Mouse (Mus musculus): ENCODE results near the gene Rhbdl3.

Rhbdl3 gene

GRCm38 (mm10) chr11:80386790-80387189 lies 86.1 kb downstream of the Rhbdl3 start:
- no peak for DNase-seq

- no peak for DNase-seq
These were observed 89.2 kb downstream of the Rhbdl3 start for GRCm38 (mm10) chr11:80389885-80390284.

DNA sequence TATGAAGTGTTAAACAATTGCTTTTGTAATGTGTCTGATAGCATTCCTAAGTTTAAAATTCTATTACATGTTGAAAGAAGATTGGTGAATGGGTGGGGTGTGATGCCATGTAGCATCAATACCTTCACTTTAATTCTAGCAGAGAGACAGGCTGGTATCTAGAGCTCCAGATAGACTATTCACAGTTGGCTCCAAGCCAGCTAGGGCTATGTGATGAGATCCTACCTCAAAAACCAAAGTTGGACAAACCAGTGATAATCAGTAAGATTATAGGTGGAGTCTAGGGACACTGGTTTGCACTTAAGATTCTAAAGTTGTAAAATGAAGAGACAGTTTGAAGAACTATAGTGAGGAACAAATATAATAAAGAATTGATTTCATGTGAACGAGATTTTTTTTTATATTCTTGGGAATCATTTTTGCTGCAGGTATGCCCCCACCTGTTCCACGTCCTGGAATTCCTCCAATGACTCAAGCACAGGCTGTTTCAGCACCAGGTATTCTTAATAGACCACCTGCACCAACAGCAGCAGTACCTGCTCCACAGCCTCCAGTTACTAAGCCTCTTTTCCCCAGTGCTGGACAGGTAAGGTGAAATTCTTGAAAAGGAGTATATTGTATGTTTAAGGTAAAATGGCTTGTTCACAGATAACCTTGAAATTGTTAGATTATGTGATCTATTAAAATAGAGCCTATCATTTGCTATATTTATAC lies 90.9 kb downstream of the Rhbdl3 start:
- DNase-seq, result no peak

DNA sequence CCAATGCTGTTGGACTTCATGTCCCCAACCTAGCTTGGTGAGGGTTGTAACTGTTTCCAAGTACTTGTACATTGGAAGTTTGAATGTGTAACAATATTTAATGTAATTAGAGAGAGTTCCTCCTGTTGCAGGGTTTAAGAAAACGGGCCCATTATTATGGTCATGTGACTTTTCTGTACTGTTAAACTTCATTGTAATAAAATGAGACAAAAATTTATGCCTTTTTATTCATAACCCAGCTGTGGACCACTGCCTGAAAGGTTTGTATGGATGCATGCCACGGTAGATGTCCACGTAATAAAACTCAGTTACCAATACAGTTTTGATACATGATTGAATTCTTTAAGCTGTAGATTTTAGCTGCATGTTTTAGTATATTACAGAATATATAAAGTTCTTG lies 95.2 kb downstream of the Rhbdl3 start:
- no peak for DNase-seq

GRCm38 (mm10) chr11:80396617-80397016 lies 95.9 kb downstream of the Rhbdl3 start:
- DNase-seq, result no peak

Data from thymus, adult 18-20 months (tissue).